Comparison of ENCODE assay signal across 12 mouse cellular contexts in genomic region chr1:88218051-88218450, GRCm38 (mm10). TPM values are rescaled to one million over a fixed set of nuclear protein-coding genes. Genes with fewer than 3 reads are reported as not detected.
A peak's percentile ranks its signal among the peaks of the same experiment; 100 is the strongest.
DNase-seq lines count a peak whose midpoint lies in the region; ATAC-seq lines count a peak whose summit lies in the region.
"Had no signal": no experiment of that assay in that cellular context is flagged by ENCODE, and none has a peak within 500 bp of the region (broad histone marks: within the 10 kb centered on the region; RNA-seq: fewer than 3 reads in every experiment).

No protein-coding gene starts in this region.

- DNase-seq in hindbrain, embryonic 10.5 days (ENCODE audit: low spot score), result peak; percentile 20
- DNase-seq in retina, postnatal 1 day, result peak; percentile 6
- DNase-seq in retina, embryonic 14.5 days (ENCODE audit: low spot score), result no peak
- peak; percentile 5 for DNase-seq in ZHBTc4 (ENCODE audit: low read depth, low spot score)
- DNase-seq in naive thymus-derived CD4-positive, alpha-beta T cell, adult 2 months (ENCODE audit: low read depth), result peak; percentile 2
- DNase-seq in frontal cortex, postnatal 36 days (ENCODE audit: low spot score in 2 of 2), result no peak
- DNase-seq in kidney, adult 11 months, result no peak
- DNase-seq: cerebellum, adult 9-10 months; forebrain, postnatal 0 days had no signal

- H3K27ac ChIP-seq in hindbrain, embryonic 10.5 days, result no peak overlapping the region
- no peak overlapping the region for H3K27ac ChIP-seq in hindbrain, embryonic 12.5 days
- H3K27ac ChIP-seq: hindbrain, embryonic 14.5 days; left cerebral cortex, adult 2 months had no signal

- no peaks in the 10 kb centered on the region for H3K27me3 ChIP-seq in hindbrain, embryonic 10.5 days (ENCODE audit: insufficient read depth, poor library complexity, severe bottlenecking)
- no peaks in the 10 kb centered on the region for H3K27me3 ChIP-seq in hindbrain, embryonic 12.5 days

- no peak overlapping the region for H3K4me3 ChIP-seq in hindbrain, embryonic 10.5 days
- no peak overlapping the region for H3K4me3 ChIP-seq in hindbrain, embryonic 12.5 days
- H3K4me3 ChIP-seq: left cerebral cortex, adult 2 months had no signal

- H3K4me1 ChIP-seq in hindbrain, embryonic 10.5 days (replicated peaks), result no peaks in the 10 kb centered on the region
- no peaks in the 10 kb centered on the region for H3K4me1 ChIP-seq in hindbrain, embryonic 12.5 days

- no peak overlapping the region for H3K4me2 ChIP-seq in hindbrain, embryonic 12.5 days (replicated peaks)
- H3K4me2 ChIP-seq: hindbrain, embryonic 14.5 days had no signal

- H3K36me3 ChIP-seq in hindbrain, embryonic 10.5 days, result no peaks in the 10 kb centered on the region
- no peaks in the 10 kb centered on the region for H3K36me3 ChIP-seq in hindbrain, embryonic 12.5 days

- WGBS in hindbrain, embryonic 10.5 days, result 75% methylated on average over 9 of the region's 9 CpGs
- 77% methylated on average over 9 of the region's 9 CpGs for WGBS in hindbrain, embryonic 12.5 days

- H3K9me3 ChIP-seq in hindbrain, embryonic 10.5 days, result peaks cover 32% of the 10 kb centered on the region
- peaks cover 47% of the 10 kb centered on the region for H3K9me3 ChIP-seq in hindbrain, embryonic 12.5 days (replicated peaks)

- no peak for ATAC-seq in hindbrain, embryonic 12.5 days (ENCODE audit: low FRiP score)
- ATAC-seq: forebrain, postnatal 0 days had no signal

- no peak overlapping the region for H3K9ac ChIP-seq in hindbrain, embryonic 12.5 days
- H3K9ac ChIP-seq: forebrain, postnatal 0 days; hindbrain, embryonic 14.5 days had no signal

RNA-seq across cellular contexts. Expression of gene Ugt1a1, which starts 6.3 kb away (rescaled TPM):
- not detected in 2 replicates for polyA plus RNA-seq in hindbrain, embryonic 10.5 days (2016; fragmentation: Nextera tagmentation; extraction: Ambion mirVana)
- not detected in 2 replicates for polyA plus RNA-seq in hindbrain, embryonic 12.5 days (2016; fragmentation: Nextera tagmentation; extraction: Ambion mirVana)
- polyA plus RNA-seq: forebrain, postnatal 0 days; hindbrain, embryonic 14.5 days had no signal

RNA-seq across cellular contexts. Expression of gene Mroh2a, which starts 8.7 kb away (rescaled TPM):
- polyA plus RNA-seq in hindbrain, embryonic 10.5 days (2016; fragmentation: Nextera tagmentation; extraction: Ambion mirVana), result 0.93 and 1.1 TPM in 2 replicates
- polyA plus RNA-seq in hindbrain, embryonic 12.5 days (2016; fragmentation: Nextera tagmentation; extraction: Ambion mirVana), result 1.0 and 1.3 TPM in 2 replicates

RNA-seq across cellular contexts. Expression of gene Dnajb3, which starts 12.5 kb away (rescaled TPM):
- polyA plus RNA-seq in hindbrain, embryonic 10.5 days (2016; fragmentation: Nextera tagmentation; extraction: Ambion mirVana), result 13.4 and 14.0 TPM in 2 replicates
- 14.1 and 19.0 TPM in 2 replicates for polyA plus RNA-seq in hindbrain, embryonic 12.5 days (2016; fragmentation: Nextera tagmentation; extraction: Ambion mirVana)

RNA-seq across cellular contexts. Expression of gene Ugt1a2, which starts 17.6 kb away (rescaled TPM):
- 0.12 TPM in 1 of 2 replicates, not detected in the other for polyA plus RNA-seq in hindbrain, embryonic 10.5 days (2016; fragmentation: Nextera tagmentation; extraction: Ambion mirVana)
- polyA plus RNA-seq in hindbrain, embryonic 12.5 days (2016; fragmentation: Nextera tagmentation; extraction: Ambion mirVana), result 0.10 and 0.12 TPM in 2 replicates
- polyA plus RNA-seq: forebrain, postnatal 0 days; hindbrain, embryonic 14.5 days had no signal

RNA-seq across cellular contexts. Expression of gene Ugt1a5, which starts 52.2 kb away (rescaled TPM):
- polyA plus RNA-seq in hindbrain, embryonic 10.5 days (2016; fragmentation: Nextera tagmentation; extraction: Ambion mirVana), result not detected in 2 replicates
- polyA plus RNA-seq in hindbrain, embryonic 12.5 days (2016; fragmentation: Nextera tagmentation; extraction: Ambion mirVana), result not detected in 2 replicates
- polyA plus RNA-seq: forebrain, postnatal 0 days; hindbrain, embryonic 14.5 days had no signal

Comparison
In these comparisons a context has a peak if more than half of its experiments do, and no peak if none do; other contexts are left out.
1. DNase-seq: peak in hindbrain, embryonic 10.5 days (single experiment), retina, postnatal 1 day (single experiment), ZHBTc4 (single experiment) and naive thymus-derived CD4-positive, alpha-beta T cell, adult 2 months (single experiment); none in retina, embryonic 14.5 days (single experiment), frontal cortex, postnatal 36 days (0 of 2) and kidney, adult 11 months (single experiment).